Mouse (Mus musculus): ENCODE data around the gene Cemip. TPM values are rescaled to one million over a fixed set of nuclear protein-coding genes. Genes with fewer than 3 reads are reported as not detected.
A peak's percentile ranks its signal among the peaks of the same experiment; 100 is the strongest.
"Not testable (repeated sequence)": the region's sequence is repeated elsewhere in the genome, so short reads cannot be mapped to it uniquely, and the experiment has no call there.

Cemip gene
- total RNA-seq (2021) = 10 to 100 TPM; 10.1 to 11.8 TPM

DNA sequence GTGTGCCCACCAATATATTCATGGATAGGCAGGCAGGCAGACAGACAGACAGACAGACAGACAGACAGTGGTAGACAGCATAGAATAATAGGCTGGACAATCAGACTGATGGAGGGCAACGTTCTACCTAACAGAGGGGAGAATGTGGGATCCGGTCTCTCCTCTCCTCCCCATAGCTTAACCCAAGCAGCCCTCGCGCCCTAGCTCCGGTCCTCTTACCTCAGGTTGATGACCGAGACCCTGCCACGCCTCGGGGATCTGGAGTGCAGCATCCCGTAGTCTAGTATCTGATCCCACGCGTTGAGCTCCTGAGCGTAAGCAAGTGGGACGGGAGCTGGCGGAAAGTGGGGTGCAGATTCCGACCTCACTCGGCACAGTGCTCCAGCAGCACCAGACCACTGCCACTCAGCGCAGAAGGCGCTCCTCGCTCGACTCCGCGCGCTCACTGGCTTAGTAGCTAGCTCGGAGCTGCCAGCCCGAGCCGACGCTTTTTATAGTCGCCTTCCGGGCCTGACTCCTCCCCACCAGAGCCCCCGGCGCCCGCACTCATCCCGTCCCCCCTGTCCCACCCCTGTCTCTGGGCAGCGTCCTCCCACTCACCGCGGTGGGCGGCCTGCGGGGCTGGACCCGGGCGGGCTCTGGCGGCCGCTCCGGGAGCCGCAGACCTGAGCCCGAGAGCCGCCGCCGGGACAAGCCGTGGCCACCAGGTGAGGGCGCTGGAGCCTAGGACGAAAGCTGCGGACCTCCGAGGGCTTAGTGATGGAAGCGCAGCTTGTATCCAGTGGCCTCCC is at the start of gene Cemip:
Cemip (minus strand) TSS at position 464 of the 791 bp plus-strand sequence.
- intact Hi-C loops (cut with DNase I) = loop anchor here (5.0 kb wide), 2 partner anchors 174 to 271 kb away; no protein-coding TSS in a partner anchor
- peak; percentile 89 for DNase-seq

DNA sequence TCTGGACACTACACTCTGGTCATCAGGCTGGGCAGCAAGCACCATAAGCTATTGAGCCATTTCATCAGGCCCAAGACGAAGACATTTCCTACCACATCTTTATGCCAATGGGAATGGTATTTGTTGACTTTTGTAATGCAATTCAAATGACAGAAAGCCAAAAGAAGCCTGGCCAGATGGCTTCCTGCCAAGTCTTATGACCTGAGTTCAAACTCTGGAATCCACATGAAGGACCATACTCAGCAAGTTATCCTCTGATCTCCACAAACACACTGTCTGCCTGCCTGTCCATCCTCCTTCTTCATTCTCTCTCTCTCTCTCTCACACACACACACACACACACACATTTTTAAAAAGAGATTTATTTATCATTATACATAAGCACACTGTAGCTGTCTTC is 46.4 kb upstream of the Cemip start:
- peak; percentile 17 for DNase-seq

DNA sequence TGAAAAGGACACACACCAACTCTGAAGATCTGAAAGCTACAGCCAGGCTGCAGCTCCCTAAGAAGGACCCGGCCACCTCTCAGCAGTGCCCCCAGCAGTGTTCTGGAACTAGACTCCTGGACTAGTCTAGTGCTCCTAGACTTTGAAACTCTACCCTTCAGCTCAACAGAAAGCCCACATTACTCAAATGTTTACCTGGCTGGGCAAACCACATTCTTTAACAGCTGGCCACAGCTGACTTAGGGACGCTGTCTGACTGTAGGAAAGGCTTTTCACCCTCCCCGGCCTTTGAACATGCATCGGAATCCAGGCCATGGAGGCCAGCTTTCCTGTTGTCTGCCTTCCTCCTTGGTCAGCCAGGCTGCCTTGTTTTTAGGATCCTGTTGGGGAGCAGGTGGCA is 45.4 kb upstream of the Cemip start:
- intact Hi-C loops (cut with DNase I) = no loop called here
- DNase-seq = no peak

More for the DNA sequence above, 46.4 kb upstream of the Cemip start:
- intact Hi-C loops (cut with DNase I) = no loop called here

DNA sequence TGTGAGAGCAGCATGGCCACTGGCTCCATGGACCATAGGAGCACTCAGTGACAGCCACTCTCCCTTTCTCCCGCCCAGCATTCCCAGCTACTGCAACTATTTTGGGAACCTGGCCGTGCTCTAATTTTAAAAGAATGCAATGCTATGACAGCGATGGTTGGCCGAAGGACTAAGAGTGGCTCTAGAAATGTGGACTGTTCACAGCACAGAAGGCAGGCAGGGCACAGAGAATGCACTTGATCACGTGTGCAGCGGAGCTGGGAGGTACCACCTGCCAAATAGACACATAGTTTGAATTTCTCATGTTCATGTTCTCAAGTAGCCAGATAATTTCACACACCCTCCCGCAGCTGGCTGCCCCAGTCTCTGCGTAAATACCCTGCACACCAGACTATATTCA is 42.4 kb upstream of the Cemip start:
- intact Hi-C loops (cut with DNase I) = no loop called here
- no peak for DNase-seq

DNA sequence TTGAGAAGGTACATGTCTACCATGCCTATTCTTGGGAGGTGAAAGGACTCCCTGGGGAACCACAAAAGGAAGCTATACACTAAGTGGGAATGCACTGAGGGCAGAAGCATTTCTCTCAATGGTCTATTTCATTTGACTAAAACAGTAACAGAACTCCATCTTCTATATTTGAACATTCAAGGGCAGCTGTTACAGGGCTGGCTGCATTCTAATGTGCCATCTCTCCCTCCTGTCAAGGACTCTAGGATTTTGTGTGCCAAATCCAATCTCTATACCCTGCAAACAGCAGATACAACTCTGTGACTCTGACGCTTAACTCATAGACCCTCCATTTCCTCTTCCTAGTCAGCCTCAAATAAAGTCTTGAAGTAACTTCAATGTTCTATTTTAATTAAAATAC is 39.4 kb upstream of the Cemip start:
- intact Hi-C loops (cut with DNase I) = no loop called here
- no peak for DNase-seq

DNA sequence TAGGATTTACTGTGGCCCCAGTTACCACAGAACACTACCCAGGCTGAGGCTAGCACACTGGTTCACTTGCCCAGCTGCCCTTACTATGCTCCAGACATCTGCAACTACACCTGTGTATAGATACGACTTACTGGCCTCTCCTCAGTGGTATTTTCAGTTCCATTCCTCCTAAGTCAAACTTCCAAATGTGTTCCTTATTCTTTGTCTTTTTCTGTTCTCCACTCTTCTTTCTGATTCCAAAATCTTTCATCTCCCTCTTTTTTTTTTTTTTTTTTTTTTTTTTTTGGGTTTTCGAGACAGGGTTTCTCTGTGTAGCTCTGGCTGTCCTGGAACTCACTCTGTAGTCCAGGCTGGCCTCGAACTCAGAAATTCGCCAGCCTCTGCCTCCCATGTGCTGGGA is 37.3 kb upstream of the Cemip start:
- DNase-seq; intact Hi-C loops (cut with DNase I): not testable (repeated sequence)

DNA sequence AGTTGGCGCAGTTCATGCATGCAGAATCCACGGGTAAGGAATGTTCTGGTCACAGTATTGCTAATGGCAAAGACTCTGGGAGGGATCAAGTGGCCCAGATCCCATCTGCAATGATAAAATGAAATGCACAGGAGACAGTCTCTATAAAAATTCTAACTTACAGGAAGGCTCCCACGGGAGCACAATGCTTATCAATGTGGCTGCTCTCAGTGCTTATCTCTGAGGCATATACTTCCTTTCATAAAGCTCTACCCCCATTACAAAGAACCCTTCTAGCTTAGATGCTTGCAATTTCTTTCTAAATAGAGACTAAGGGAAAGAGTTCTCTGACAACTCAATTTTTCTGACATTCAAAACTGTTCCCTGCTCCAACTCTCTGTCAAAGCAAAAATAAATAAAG is 35.5 kb upstream of the Cemip start:
- no peak for DNase-seq
- intact Hi-C loops (cut with DNase I) = no loop called here

DNA sequence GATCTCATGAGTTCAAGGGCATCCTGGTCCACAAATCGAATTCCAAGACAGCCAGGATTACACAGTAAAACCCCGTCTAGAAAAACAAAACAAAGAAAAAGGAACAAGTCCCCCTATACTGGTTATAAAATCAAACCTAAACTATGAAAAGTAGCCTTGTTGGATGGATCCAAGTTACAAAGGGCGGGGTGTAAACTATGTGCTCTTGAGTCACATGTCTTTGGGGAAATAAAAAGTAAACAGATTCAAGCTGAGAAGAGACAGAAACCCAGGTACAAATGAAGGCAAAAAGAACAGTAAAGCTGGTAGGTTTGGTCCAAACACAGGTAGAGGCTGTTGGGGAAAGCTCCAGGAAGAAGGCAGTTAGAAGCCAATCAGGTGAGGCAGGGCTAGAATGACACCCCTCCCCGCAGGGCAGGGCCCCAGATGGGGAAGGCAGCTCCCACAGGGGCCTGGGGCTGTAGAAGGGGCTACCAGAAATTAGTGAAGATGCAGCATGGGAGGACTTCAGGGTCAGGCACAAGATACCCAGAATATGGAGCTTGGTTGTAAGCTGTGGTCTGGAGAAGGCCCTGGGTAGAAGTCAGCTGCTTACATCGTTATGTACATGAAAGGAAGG is 33.9 kb upstream of the Cemip start:
- intact Hi-C loops (cut with DNase I) = no loop called here
- no peak for DNase-seq

DNA sequence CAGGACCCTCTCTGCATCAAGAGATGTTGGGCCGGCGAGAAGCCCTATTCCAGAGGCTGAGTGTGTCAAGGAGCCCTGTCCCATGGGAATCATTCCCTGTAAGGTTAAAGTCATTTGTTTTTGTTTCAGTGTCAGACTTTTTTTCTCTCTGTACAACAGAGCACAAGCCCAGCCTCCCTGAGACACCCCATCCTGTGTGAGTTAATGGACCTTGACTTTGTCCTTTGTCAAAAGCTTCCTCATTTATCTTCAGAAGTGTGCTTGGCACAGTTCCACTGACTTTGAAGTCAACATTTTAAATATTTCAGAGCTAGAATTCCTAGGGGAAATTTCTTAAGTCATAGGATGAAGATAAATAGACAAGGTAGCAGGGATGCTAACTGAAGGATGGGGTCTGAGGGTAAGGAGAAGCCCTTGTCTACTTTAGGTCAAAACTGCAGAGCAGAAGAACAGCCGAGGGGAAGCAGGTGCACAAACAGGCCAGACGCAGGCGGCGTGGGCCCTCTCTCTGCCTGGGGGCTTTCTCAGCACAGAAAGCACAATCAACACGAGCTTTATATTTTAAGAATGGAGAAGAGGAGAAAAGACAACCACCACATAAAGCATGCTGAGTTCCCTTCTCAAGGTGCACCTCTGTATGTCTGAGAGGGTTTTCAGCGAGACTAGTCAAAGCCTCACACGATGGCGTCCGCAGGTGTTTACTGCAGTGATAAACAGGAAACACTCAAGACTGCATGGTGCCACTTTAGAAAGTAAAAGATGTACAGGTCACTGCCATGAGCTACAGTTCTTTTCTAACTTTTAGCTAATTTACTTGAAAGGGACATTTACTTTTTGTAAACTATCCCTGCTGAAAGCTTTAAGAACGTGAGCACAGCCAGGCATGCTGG is 33.2 kb upstream of the Cemip start:
- no peak for DNase-seq
- intact Hi-C loops (cut with DNase I) = no loop called here

DNA sequence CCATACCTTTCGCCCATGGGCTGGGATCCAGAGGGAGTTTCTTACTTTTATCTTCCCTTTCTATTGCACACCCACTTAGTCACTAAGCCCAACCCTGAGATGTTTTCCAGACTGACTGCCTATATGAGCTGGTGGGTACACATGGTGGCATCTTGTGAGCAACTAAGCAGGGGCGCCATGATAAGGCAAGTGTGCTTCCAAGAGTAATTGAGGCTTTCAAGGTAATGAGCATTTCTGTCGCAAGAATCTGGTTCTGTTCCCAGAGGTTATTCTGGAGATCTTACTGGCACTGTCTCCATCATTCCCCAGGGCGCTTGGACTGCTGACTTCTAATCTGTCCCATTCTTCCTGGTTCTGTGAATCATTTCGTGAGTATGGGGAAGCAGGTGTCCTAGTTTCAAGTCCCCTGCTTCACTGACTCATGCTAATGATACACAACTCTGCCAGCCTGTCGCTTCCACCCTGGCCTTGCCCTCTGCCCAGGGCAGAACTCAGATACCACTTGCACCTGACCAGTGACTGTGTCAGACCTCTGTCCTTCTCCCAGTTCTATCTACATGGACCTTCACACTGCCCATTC is 31.3 kb upstream of the Cemip start:
- intact Hi-C loops (cut with DNase I) = no loop called here
- DNase-seq = no peak

DNA sequence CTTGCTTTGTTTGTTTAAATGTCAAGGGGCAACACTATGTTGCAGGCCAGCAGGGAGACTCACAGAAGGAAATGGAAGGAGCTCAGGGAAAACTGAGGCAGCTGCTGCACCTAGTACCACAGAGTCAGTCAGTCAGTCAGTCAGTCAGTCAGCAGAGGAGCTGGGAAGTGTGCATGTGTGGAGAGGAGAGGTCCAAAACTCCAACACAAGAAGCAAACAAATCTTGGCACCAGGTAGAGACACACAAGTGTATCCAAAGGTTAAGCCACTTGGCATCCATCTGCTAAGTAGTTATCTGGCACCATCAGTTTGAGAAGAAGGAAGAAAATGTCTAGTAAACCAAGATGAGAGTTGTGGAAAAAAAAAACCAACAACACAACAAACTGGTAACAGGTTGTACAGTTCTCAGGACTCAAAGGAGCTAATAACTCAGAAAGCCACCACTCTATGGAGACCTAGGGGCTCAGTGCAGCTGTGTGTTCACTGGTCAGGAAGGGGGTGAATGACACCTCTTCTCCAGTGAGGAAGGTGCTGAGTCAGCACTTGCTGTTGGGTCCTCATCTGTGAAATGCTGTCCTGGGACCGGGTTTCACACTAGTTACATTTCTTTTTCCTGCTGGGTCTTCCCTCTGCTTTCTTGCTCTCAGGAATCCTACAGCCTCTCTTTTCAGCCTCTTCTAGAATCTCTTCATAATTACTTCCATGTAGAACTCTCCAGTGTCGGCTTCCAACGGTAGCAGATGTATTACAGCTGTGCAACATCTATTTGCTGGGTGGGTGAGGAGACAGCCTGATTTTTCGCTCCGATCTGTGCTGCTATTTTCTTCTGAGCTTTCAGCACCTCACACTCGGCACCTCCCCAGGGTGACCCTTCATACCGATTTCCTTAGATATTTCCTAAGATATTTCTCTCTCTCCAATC is 30.6 kb upstream of the Cemip start:
- DNase-seq = no peak
- intact Hi-C loops (cut with DNase I) = no loop called here

DNA sequence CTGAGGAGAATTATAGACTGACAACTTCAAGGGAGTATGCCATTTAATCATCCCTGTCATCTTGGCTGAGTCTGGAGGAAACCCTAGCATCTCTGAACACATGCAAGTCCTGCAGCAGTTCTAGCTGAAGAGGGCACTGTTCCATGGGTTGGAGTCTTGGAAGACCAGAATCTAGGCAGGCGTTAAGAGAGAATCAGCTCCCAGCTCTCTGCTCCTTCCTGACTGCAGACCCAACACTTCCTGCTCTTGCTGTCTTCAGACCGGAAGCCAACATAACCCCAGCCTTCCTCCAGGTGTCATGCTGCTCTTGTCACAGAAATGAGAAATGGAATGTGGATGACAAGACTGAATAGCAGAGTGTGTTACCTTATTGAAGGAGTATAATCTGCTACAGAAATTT is 29.1 kb upstream of the Cemip start:
- DNase-seq = no peak
- intact Hi-C loops (cut with DNase I) = no loop called here

DNA sequence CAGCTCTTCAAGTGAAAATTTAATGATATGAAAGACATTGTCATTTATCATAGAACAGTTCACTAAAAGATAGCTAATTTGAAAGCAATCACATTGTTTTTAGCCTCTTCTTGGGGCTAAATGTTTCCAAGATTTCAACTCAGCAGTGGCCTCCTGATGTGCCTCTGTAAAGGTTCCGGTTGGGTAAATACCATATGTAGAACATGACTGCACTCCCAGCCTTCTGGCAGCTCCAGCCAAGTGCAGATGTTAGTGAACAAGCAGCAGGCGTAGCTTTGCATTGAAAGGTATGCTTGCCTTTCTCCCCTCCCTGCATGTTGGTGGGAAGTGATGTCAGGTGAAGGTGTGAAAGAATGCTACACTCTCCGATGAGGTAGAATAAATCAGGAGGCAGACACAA is 28.5 kb upstream of the Cemip start:
- no peak for DNase-seq
- intact Hi-C loops (cut with DNase I) = no loop called here

DNA sequence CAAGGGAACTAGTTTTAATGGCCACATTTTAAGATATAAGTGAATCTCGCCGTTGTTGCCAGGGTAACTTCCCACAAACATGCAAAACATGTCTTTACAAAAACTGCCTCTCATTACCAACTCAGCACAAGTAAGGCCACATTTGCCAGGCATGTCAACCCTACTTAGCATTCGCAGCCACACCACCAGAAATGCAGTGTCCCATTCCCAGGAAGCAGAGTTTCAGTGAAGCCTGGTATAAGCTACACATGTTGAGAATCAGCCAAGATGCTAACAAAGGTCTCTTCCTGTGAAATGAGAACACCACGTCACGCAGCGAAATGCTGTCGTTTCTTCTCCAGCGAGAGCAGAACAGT is 26.7 kb upstream of the Cemip start:
- intact Hi-C loops (cut with DNase I) = no loop called here
- DNase-seq = no peak

DNA sequence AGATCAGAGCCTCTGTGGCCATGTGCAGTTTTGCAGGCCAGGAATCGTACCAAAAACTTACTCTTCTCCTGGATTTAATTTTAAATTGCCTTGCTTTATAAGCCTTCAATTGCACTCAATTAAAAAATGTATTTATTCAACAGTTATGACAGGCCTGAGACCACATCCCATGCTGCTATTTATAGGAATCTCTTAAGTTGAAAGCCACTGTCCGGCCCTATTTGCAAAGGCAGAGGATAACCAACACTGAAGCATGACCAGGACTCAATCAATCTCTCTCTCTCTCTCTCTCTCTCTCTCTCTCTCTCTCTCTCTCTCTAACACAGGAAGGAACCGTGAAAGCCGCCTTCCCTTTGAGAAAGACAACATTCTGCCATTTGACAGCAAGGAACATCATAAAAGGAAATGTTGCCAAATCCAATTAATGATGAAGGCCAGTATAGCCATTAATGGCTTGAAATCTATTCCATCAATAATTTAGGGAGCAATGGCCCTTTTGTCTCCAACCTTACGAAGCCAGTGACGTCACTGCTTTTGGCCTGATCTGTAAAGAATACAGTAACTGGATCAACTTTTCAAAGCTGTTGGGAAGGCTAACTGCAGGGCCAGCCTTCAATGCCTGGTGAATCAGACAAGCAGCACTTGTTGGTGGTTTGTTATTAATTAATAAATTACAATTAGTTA is 26.2 kb upstream of the Cemip start:
- intact Hi-C loops (cut with DNase I) = no loop called here

DNA sequence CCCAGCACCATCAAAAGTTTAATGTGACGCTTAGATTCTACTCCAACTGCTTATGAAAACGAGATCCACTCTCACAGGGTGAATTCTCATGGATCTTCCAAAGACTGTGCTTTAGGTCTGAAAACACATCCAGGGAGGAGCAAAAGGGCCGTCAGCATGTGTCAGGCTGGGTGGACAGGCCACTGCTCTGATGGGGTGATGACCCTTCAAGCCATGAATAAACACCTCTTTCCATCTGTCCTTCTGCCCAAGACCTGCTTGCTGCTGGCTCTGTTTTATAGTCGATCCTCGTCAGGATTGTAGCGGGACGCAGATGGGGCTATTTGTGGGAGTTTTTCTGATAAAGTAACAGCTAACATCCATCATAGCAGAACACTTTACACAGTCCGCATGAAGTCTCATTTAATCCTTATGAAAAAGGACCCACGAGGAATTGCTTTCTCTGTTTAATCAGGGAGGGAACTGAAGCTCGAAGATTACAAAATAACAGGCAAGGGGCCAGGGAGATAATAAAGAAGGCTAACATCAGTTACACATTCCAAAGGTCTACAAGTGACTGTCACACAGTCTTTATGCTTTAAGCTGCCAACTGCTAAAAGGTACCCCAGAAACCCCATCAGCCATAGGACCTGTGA is 25.5 kb upstream of the Cemip start:
- intact Hi-C loops (cut with DNase I) = no loop called here
- no peak for DNase-seq

More for the DNA sequence above, 26.2 kb upstream of the Cemip start:
- DNase-seq = no peak

DNA sequence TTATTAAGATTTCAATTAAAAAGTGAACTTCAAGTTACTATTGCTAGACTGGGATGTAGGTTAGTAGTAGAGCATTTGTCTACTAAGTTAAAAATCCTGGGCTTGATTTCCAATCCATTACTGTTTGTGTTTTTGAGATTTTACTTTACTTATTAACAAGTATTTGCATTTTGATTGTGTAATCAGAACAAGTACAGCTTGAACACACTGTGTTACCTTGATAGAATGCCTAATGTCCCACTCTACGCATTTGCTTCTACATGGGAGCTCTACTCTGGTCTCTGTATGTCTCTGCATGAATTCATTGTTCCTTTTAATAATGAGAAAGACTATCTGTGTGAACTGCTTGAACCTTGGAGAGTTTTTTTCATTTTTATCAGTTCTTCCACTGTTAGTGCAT is 20.6 kb upstream of the Cemip start:
- DNase-seq = no peak
- intact Hi-C loops (cut with DNase I) = no loop called here

DNA sequence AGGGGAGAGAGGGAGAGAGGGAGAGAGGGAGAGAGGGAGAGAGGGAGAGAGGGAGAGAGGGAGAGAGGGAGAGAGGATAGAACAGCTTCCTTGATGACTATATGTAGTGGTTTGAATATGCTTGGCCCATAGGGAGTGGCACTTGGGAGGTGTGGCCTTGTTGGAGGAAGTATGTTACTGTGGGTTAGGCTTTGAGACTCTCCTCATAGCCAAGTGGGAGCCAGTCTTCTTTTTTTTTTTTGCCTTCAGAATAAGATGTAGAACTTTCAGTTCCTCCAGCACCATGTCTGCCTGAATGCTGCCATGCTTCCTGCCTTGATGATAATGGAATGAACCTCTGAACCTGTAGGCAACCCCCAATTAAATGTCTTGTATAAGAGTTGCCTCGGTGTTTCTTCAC is 16.3 kb upstream of the Cemip start:
- DNase-seq = no peak
- intact Hi-C loops (cut with DNase I) = no loop called here

DNA sequence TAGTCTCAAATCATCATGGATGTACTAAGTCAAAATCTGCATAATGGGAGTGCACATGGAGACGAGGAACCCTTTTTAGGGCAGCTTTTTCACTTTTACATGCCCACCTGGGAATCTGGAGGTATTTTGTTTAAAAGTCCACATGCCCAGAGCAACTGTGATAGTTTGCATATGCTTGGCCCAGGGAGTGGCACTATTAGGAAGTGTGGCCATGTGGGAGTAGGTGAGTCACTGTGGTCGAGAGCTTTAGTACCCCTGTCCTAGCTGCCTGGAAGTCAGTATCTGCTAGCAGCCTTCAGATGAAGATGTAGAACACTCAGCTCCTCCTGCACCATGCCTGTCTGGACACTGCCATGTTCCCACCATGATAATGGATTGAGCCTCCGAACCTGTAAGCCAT is 14.4 kb upstream of the Cemip start:
- DNase-seq = no peak
- intact Hi-C loops (cut with DNase I) = no loop called here
